Mouse (Mus musculus): ENCODE data around the gene Pex1.

DNA sequence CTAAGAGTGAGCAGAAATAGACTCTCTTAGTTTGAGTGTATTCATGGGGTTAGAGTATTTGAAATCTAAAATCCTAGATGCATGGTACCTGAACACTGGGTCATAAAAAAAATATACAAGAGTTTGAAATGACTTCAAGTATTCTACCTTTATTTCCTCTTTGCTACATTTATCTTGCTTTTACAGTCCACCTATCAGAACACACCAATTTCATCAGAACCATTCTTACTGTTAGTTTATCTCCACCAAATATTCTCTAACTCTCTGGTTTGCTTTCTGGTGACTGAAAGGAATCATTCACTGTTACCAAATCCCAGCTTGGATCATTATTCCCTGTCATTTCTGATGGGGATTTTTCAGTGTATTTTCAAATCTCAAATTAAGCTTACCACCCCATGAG, 1.3 kb downstream of the Pex1 start:
- TF ChIP-seq POLR2A (IDR thresholded peaks at IDR 0.05; ENCODE audit: insufficient read length, low read depth) (no peak), SRF (IDR thresholded peaks at IDR 0.05; ENCODE audit: control insufficient read depth, insufficient read length, low read depth) (no peak), USF1 (IDR thresholded peaks at IDR 0.05; ENCODE audit: low read depth) (no peak), REST (IDR thresholded peaks at IDR 0.05; ENCODE audit: insufficient read depth, insufficient read length) (no peak), MAX (IDR thresholded peaks at IDR 0.05; ENCODE audit: low read depth) (no peak), MYOD1 (IDR thresholded peaks at IDR 0.05; ENCODE audit: control insufficient read depth in 1 of 3, insufficient read length in 2 of 3, low read depth in 2 of 3) (no peak), MYOG (IDR thresholded peaks at IDR 0.05; ENCODE audit: control insufficient read depth in 1 of 3, insufficient read depth in 1 of 3, insufficient read length in 2 of 3, low read depth in 2 of 3) (no peak), CEBPB (IDR thresholded peaks at IDR 0.05; ENCODE audit: insufficient read depth, poor library complexity, severe bottlenecking) (no peak)
